Mouse (Mus musculus): Measurements from ENCODE around the gene Pgap3. TPM values are rescaled to one million over a fixed set of nuclear protein-coding genes. Genes with fewer than 3 reads are reported as not detected.

Pgap3 gene
- total RNA-seq, 1 experiment from 2014 or later = 4.8 TPM

DNA sequence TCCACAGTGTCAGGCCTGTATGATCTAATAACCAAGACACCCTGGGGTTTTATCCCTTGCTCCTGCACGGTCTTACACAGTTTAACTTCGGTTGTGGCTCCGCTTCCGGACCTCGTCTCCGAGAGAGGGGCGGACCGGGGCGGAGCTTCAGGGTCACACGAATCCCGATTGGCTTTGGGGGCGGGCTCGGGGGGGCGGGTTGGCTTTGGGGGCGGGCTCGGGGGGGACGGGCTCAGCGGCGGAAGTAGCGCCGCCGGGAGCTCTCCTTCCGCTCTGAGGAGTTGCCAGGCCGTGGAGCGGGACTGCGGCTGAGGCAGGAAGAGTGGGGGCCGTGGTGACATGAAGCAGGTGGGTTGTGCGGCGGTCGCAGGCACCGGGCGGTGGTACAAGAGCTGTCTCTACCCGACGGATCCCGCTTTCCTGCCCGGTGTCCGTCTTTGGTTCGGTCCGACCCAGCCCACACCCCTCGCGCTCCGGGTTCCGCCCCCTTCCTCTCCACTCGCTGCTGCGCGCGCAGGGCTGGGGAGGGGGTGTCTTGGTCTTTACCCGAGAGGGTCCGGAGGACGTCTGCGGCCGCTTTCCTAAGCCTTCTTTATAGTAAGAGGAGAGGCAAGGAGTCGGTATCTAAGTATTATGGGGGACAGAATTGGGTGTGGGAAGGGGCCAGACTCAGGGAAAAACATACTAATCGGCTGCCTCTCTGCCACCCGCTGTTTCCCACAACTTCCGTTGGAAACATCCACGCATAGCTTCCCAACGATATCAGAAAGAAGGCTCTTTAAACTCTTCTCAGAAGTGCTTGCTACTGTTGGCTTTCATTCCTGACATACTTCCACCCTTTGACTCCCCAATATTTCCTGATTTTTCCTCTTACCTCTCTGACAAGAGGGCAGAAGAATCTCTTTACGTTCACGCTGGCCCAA, 41.9 kb downstream of the Pgap3 start, which contains the start of gene Stard3:
Gene Stard3, plus strand, starts transcription at position 208 of the 923 bp plus-strand sequence.
- ATAC-seq (replicated peaks; ENCODE audit: low read depth, poor library complexity, severe bottlenecking) = peak; percentile 62

DNA sequence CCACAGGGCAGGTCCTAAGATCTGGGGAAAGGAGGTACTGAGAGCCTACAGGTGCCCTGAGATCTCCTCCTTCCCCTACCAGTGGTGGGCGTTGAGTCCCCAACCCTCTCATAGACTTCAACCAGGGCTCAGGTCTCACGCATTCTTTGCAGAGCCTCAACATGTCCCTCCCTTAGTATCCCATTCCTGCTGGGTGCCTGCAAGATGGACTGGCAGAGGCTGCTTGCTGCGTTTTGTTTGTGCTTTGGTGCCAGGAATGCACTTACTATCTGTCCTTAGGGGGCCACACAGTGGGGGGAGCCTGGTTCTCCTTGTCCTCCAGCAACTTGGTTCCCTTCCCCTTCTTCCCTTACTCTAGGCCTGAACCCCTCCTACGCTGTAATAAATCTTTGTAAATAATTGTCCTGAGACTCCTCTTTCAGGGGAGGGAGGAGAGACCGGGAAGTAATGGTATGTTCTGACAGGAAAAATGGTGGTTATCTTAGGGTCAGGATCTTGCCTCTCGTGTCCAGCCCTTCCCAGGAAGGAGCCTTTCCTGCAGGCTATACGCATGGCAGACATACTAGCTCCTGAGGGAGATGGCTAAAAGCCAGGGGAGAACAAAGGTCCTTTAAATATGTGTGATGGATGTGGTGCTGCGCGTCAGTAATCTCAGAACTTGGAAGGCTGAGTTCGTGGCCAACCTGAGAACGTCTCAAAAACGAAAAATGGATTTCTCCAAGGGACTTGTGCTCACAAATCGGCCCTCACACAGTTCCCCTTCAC, 42.7 kb downstream of the Pgap3 start:
- ATAC-seq (replicated peaks; ENCODE audit: low read depth, poor library complexity, severe bottlenecking) = no peak; the same call in 1 of the 2 replicates

DNA sequence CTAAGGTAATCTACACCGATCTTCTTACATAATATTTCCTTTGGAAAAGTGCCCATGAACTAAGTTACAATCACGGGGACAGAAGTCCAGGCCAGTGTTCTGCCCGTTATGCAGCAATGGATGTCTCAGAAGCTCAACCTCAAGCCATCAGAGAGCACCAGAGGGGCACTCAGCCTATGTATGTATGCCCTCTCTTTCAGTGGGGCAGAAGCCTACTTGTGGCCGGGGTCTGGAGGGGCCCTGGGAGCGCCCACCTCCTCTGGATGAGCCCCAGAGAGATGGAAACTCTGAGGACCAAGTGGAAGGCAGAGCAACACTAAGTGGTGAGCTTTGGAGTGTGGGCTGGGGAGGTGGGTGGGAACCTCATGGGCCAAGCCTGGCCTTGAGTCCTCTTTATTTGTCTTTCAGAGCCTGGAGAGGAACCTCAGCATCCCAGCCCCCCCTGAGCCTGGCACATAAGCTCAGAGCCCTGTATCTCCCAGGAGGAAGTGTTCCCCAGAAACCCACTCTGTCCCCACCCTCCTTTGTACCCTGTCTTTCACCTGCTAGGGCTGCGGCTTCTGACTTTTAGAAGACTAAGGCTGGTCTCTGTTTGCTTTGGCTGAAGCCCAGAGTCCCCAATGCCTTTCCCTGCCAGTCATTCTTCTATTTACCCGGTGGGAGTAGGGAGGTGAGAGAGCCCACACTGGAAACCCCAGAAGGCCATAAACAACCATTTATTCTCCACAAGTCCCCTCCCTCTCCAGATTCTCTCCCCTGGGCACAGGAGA, 43.5 kb downstream of the Pgap3 start:
- no peak for ATAC-seq (replicated peaks; ENCODE audit: low read depth, poor library complexity, severe bottlenecking)

DNA sequence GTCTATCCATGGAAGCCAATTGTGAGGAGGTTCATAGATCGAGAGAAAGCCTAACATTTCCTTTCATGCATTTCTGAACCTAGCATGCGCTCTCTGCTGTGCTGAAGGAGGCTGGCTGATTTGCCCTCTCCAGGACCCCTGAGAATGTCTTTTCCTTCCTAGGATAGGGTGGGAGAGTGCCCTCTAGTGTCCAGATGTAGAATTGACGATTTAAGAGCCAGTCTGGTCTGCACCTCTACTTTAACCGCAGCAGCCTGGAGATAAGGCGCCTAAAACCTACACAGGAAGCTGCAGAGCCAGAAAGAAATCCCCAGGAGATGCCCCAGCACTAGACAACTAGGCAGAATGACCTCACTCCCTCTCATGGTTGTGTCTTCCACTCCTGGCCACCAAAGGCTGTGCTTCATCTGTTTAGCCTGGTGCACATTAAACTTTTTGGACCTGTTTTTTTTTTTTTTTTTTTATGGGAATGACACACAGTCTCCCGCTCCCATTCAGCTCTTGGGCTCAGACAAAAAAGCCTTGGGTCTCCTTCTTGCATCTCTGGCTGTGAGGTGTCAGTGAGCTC, 44.5 kb downstream of the Pgap3 start:
- ATAC-seq (replicated peaks; ENCODE audit: low read depth, poor library complexity, severe bottlenecking) = peak; percentile 62

DNA sequence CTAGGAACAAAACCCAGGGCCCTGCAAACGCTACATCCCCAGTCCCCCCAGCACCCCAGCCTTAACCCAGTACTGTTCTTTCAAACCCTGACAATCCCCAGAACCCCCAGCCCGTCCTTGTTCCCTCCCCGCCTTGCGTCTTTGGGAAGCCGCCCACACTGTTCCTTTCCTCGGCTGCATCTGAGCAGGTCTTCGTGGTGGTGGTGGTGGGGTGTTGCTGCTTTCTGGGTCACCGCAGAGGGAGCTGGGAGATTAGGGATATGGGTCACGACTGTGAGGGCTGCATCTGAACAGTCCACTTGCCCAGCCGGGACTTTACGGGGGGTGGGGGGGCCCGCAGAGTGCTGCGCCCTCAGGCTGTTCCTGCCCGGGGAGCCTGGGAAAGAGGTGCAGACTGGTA, 45.8 kb downstream of the Pgap3 start:
- no peak for ATAC-seq (replicated peaks; ENCODE audit: low read depth, poor library complexity, severe bottlenecking)

DNA sequence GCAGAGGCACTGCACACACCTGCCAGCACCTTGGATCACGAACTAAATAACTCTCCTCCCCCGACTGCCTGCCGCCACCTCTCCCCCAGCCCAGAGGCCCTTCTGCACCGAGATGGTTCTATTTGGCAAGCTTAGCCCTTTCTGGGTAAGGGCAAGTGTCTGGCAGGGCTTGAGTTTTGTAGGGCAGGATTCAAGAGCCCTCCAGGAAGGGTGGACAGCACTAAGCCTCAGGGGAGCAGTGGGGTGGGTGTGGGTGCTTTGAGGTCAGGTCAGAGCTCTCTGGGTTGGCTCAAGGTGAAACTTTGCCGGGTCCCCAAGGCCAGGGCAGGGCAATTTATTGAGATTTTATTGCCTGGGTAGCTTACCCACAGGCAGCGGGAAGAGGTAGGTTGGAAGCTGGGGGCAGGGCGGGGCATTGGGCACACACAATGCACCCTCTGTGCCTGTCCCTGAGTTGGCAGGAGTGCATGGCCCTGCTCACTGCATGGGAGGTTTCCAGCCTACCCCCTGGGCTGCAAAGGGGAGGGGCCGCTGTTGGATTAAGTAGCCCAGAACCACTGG, 46.6 kb downstream of the Pgap3 start:
- no peak for ATAC-seq (replicated peaks; ENCODE audit: low read depth, poor library complexity, severe bottlenecking)

DNA sequence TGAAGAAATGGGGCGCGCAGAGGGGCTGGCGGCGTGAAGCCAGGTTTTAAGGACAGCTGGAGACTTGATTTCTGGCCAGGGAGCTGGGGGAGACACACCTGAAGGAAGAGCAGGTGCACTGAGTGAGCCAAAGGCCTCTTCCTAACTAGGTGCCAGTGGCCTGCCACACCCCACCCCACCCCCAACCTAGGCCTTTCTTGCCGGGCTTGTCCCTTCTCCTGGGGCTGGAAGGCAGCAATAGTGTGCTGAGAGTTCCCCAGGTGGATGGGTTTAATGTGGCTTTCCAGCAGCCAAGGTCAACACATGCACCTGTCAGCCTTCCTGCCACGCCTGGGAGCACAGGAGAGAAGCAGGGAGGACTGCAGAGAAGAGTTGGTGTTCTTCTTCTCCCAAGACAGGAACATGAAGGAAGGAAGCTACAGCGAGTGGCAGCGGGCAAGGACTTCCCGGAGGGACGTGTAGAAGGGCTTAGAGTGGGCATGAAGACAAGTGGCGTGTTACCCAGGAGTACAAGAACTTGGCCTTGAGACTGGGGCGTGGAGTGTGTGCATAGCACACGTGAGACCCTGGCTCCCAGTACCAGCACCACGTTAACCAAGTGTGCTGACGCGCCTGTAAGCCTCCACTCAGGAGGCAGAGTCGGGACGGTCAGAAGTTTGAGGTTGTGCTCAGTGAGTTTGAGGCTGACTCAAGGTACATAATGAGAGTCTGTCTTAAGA, 47.9 kb downstream of the Pgap3 start:
- ATAC-seq (replicated peaks; ENCODE audit: low read depth, poor library complexity, severe bottlenecking) = no peak

DNA sequence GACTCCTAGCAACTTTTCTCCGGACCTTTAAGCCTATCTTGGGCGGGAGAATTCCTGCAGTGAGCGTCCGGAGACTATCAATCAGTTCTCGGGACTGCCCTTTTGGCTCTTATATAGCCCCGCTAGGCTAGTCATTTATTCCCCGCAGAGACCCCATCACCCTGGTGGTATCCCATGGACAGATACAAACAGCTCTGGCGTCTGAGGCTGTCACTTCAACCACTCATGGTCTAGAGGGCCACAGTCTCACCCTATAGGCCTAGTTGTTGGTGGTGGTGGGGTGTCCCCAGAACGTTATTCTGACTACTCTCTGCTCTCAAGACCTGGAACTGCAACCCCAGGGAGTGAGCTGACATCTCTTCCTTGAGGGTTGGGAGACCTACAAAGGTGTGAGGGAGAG, 51.0 kb downstream of the Pgap3 start:
- no peak for ATAC-seq (replicated peaks; ENCODE audit: low read depth, poor library complexity, severe bottlenecking)

DNA sequence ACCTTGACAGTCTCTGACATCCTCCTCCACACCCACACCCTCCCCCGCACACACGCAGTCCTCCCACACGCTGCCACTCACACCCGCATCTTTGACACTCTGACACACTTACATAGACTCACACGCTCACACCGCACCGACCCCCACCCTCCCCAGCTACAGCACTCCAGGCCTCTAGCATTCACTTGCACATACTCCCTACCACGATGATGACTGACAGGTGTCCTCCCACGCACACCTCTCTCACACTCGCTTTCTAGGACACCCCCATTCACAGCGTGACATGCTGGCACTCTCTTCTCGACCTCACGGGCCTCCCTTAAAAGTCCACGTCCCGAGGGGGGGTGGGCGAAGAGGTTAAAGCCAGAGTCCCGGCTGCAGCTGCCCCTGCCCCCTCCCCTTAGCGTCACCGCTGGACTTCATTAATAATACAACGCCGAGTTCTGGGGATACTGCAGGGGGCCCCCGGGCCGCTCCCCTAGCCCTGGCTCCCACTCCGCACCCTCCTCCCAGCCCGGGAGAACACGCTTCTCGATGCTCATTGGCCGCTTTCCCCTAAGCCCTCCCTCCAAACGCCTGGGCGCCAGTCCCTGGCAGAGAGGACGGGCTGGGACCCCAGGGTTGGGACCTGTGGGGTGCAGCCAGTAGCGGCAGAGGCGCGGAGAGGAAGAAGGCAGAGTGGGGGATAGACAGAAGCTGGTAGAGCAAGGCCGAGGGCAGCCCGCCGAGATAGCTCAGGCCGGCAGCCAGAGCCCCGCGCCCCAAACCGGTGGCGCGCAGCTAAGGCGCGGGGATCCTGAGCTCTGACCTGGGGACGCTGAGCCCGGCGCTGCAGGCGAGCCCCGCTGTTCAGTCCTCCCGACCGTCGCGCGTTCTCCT, 52.0 kb downstream of the Pgap3 start, which contains the start of gene Ppp1r1b:
Gene Ppp1r1b, plus strand, starts transcription at position 322 of the 879 bp plus-strand sequence.
- peak; percentile 43 for ATAC-seq (replicated peaks; ENCODE audit: low read depth, poor library complexity, severe bottlenecking)

DNA sequence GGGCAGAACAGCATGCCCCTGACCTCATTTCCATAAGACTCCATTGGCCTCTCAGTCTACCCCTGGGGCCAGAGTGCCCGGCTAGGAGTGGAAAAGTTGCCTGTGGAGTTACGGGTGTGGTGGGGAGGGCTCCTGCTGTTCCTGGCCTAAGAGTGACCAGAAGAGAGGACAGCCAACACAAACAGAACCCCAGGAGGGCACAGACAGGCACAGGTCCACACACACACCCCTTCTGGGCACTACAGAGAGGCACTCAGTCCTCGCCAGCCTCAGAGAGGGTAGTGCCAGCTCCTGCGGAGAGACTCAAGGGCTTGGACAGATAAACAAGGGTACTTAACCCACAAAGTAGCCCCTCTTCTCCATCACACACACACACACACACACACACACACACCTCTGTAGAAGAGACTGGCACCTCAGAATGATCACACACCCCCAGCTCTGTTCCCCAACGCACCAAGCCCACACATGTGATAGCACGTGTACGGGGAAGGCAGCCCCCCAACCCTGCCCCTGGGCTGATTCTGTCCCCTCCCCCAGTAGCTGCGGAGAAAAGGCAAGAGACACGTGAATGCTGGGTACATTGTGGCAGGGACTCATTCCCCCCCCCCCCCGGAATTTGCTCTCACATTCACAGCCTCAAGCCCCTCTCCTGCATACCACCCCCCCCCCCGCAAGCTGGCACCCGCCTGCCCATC, 52.8 kb downstream of the Pgap3 start:
- ATAC-seq (replicated peaks; ENCODE audit: low read depth, poor library complexity, severe bottlenecking) = no peak

DNA sequence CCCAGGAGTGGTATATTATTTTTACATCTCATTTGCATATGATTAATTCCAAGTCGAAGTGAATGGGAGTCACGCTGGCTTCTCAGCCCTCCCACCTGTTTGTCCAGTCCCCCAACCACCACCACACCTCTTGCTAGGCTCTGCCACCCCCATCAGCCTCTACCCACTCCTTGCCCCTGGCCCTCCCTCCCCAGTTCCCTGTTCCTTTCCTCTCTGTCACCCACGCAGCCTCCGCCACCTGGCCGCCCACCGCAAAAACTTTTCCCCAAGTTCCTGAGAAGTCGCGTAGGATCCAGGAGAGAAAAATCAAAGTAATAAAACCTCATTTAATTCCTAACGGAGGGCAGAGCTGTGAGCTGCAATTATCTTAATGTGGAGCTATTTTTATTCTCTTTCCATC, 54.1 kb downstream of the Pgap3 start:
- ATAC-seq (replicated peaks; ENCODE audit: low read depth, poor library complexity, severe bottlenecking) = no peak

DNA sequence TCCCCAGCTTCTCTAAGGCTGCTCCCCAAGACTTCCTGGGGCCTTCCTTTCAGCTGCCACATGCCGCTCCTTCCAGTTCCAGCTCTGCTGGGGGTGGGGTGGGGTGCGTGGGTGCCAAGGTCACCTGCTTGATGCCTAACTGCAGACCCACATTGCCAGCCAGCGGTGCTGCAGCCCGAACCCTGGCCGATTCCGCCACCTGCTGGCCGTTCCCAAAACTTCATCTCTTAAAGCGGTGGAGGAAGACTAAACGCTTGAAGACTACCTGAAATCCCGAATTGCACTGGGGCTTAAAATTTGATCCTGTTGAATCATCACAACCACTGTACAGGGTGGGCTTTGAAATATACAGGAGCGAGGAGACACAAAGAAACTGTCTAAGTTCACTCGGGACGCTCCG, 55.0 kb downstream of the Pgap3 start:
- peak; percentile 40; the same call in 1 of the 2 replicates for ATAC-seq (replicated peaks; ENCODE audit: low read depth, poor library complexity, severe bottlenecking)

DNA sequence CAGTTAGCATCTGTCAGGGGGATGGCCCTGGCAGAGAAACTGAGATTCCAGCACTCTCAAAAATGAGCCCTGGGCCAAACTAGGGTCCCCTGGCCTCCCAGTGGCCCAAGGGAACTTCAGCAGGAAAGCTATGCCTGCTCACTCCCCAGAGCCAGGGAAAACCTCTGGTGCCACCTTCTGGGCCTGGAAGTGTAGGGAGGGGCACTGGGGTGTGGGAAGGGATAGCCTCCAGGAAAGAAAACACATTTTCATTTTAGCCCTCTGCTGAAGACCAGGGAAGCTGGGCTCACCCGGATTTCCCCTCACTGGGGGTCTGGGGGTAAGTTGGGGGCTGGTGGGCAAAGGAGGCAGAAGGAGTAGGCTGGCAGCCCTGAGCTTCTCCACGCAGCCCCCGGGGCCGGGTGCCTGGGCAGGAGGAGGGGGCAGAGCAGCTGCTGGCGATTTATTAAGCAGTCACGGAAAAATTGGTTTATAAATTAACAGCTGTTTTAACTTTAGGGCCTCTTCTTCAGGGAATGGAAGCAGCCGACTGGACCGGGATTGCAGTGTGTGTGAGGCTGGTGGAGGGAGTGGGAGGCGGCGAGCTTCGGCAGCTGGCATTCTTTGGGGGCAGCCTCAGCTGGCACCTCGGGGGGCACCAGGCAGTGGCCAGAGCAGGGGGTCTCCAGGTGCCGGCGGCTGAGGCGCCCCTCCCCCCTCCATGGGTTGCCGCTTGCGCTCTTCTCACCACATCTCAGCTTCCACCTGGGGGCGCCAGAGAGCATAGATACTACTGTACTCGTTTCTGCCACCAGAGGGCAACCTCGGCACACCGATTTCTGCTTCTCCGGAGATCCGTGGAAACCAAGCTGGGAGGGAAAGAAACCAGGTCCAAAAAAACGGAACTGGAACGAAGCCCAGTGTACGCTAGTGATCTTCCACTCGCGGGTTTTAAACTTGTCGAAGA, 58.0 kb downstream of the Pgap3 start:
- ATAC-seq (replicated peaks; ENCODE audit: low read depth, poor library complexity, severe bottlenecking) = peak; percentile 84

DNA sequence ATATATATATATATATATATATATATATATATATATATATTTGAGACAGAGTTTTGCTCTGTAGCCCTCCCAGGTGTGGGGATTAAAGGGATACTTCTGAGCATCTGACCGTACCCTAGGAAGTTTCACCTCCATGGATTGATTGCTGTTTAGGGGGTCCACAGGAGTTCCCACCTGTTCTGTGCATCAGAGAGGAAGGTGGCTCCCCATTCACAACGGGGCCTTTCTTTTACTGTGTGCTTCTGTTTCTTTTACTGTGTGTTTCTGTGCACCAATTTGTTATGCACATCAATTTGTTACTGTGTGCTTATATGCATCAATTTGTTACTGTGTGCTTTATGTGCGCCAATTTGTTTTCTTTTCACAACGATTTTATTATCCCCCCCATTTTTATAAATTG, 59.1 kb downstream of the Pgap3 start:
- no peak for ATAC-seq (replicated peaks; ENCODE audit: low read depth, poor library complexity, severe bottlenecking)

DNA sequence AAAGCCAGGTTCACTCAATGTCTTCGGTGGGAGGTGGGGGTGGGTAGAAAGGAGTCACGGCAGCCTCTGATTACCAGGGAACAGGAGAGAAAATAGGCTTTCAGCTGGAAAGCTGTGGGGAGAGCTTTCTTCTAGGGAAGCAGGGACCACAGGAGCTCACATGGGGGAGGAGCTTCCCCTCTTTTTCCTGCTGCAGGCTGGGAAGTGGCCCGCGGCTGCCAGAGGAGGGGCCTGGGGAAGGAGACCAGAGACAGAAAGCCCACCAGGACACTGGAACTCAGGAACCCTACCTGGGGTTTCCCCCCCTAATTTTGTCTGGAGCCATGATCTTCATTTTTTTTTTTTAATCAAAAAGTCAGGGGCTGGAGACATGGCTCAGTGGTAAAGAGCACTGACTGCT, 59.7 kb downstream of the Pgap3 start:
- ATAC-seq (replicated peaks; ENCODE audit: low read depth, poor library complexity, severe bottlenecking) = no peak

DNA sequence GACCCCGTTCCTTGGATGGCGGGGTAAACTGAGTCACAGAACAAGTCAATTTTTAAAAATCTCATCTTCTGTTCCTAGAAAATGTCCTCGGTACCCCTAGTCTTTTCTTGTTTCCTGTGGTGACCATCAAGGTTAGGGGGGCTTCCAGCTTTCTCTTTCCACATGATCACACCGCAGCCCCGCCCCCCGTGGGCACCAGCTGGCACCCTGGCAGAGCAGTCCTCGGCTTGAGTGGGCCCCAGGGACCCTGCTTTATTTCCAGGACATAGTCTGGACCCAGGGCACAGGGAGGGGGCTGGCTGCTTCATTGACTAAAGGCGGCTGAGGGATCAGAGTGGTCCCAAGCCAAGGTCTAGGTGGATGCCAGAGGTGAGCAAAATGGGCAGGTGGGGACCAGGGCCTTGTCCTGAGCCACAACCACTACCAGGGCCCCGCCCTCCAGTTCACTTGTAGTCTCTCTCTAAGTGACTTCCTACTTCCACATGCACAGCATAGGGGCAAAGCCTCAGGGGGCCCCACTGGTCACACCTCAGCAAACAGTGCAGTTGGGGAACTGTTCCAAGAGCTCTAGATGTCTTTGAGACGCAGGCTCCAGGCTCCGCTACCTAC, 60.5 kb downstream of the Pgap3 start:
- no peak for ATAC-seq (replicated peaks; ENCODE audit: low read depth, poor library complexity, severe bottlenecking)

Measured in common myeloid progenitor, adult 5-6 weeks (primary cell).